Mouse (Mus musculus) neural tube, embryonic 10.5 days (tissue): ENCODE results near the gene Krr1.

Source experiments
- DNase-seq: peaks from one replicate; pipeline ENCODE4 v3.0.0-alpha.2; 2017; ENCODE audit warnings: low spot score; ENCODE audit errors: extremely low spot score

Gene Krr1

GRCm38 (mm10) chr10:111972542-111973361, at the start of gene Krr1:
TSS of gene Krr1 (plus strand) at chr10:111972664.
- peak; percentile 93 for DNase-seq

- DNase-seq: no peak
Measured at GRCm38 (mm10) chr10:111923503-111924135, 48.8 kb upstream of the Krr1 start.

- DNase-seq: no peak
Measured at GRCm38 (mm10) chr10:111924141-111924540, 48.3 kb upstream of the Krr1 start.

- DNase-seq: peak; percentile 37
Measured at GRCm38 (mm10) chr10:111924716-111925488, 47.6 kb upstream of the Krr1 start.

- DNase-seq: peak; percentile 94
Measured at GRCm38 (mm10) chr10:111925489-111925860, 47.0 kb upstream of the Krr1 start.

- no peak for DNase-seq
Measured at GRCm38 (mm10) chr10:111932621-111933345, 39.7 kb upstream of the Krr1 start.

- no peak for DNase-seq
Measured at GRCm38 (mm10) chr10:111935207-111935606, 37.3 kb upstream of the Krr1 start.

- no peak for DNase-seq
Measured at GRCm38 (mm10) chr10:111936021-111936420, 36.4 kb upstream of the Krr1 start.

GRCm38 (mm10) chr10:111936491-111937145, 35.8 kb upstream of the Krr1 start:
- DNase-seq: no peak

GRCm38 (mm10) chr10:111937146-111937534, 35.3 kb upstream of the Krr1 start:
- DNase-seq: no peak

- no peak for DNase-seq
Measured at GRCm38 (mm10) chr10:111943026-111943425, 29.4 kb upstream of the Krr1 start.

GRCm38 (mm10) chr10:111945563-111945962, 26.9 kb upstream of the Krr1 start:
- no peak for DNase-seq

- no peak for DNase-seq
Measured at GRCm38 (mm10) chr10:111948041-111948440, 24.4 kb upstream of the Krr1 start.

- DNase-seq: no peak
Measured at GRCm38 (mm10) chr10:111949008-111949407, 23.5 kb upstream of the Krr1 start.

- DNase-seq: no peak
Measured at GRCm38 (mm10) chr10:111955836-111956235, 16.6 kb upstream of the Krr1 start.

GRCm38 (mm10) chr10:111957271-111958045, 15.0 kb upstream of the Krr1 start:
- DNase-seq: peak; percentile 57

GRCm38 (mm10) chr10:111958046-111958421, 14.4 kb upstream of the Krr1 start:
- no peak for DNase-seq

GRCm38 (mm10) chr10:111959353-111959752, 13.1 kb upstream of the Krr1 start:
- no peak for DNase-seq

GRCm38 (mm10) chr10:111960459-111960858, 12.0 kb upstream of the Krr1 start:
- no peak for DNase-seq

- no peak for DNase-seq
Measured at GRCm38 (mm10) chr10:111966394-111966793, 6.1 kb upstream of the Krr1 start.
